Mouse (Mus musculus) neural tube, embryonic 14.5 days (tissue): ENCODE results near the gene 6030408B16Rik. TPM values are rescaled to one million over a fixed set of nuclear protein-coding genes. Genes with fewer than 3 reads are reported as not detected.
A peak's percentile ranks its signal among the peaks of the same experiment; 100 is the strongest.

Experiments used
- ATAC-seq: fragments of 200-750 bp; cut with Nextera tagmentation; 2 replicates; pipeline ENCODE4 v1.8.0; 2017; ENCODE audit warnings: low read depth, mild to moderate bottlenecking, moderate TSS enrichment, moderate library complexity
- H3K27ac ChIP-seq: fragments of 300-500 bp; sonication (generic); 2 replicates; pipeline ENCODE4 v1.5.1; 2014; ENCODE audit warnings: low read depth, mild to moderate bottlenecking, control low read depth, low read length, moderate library complexity, mixed read lengths
- H3K27me3 ChIP-seq: fragments of 300-500 bp; sonication (generic); 2 replicates; pipeline ENCODE4 v1.6.1; 2014; ENCODE audit warnings: low read length; ENCODE audit not compliant: control insufficient read depth, insufficient read depth
- H3K36me3 ChIP-seq: fragments of 300-500 bp; sonication (generic); 2 replicates; pipeline ENCODE4 v1.6.1; 2014; ENCODE audit warnings: low read length, mixed read lengths; ENCODE audit not compliant: control insufficient read depth, insufficient read depth
- H3K4me1 ChIP-seq: fragments of 300-500 bp; sonication (generic); 2 replicates; pipeline ENCODE4 v1.6.1; 2014; ENCODE audit warnings: low read length; ENCODE audit not compliant: control insufficient read depth, insufficient read depth
- H3K4me2 ChIP-seq: fragments of 300-500 bp; sonication (generic); 2 replicates; pipeline ENCODE4 v1.6.1; 2014; ENCODE audit warnings: mild to moderate bottlenecking, low read depth, low read length, control low read depth
- H3K4me3 ChIP-seq: fragments of 300-500 bp; sonication (generic); 2 replicates; pipeline ENCODE4 v1.5.1; 2014; ENCODE audit warnings: low read depth, low read length, control low read depth, mixed read lengths
- H3K9ac ChIP-seq: fragments of 300-500 bp; sonication (generic); replicated peaks from 2 replicates; pipeline ENCODE4 v1.6.1; 2014; ENCODE audit warnings: low read depth, mild to moderate bottlenecking, control low read depth, low read length, mixed read lengths
- H3K9me3 ChIP-seq: fragments of 300-500 bp; sonication (generic); 2 replicates; pipeline ENCODE4 v1.6.1; 2016; ENCODE audit warnings: low read length; ENCODE audit not compliant: control insufficient read depth
- WGBS: fragments of 180-500 bp; shearing (Covaris S2); extraction: QIAGEN DNeasy Blood & Tissue Kit; methylation state at CpG from one replicate; pipeline ENCODE4 v1.1.7; 2014; 5-methylcytosine and 5-hydroxymethylcytosine counted together
- polyA plus RNA-seq: library from polyadenylated mRNA; unstranded; fragments of >200 nt; fragmentation: Nextera tagmentation; extraction: Ambion mirVana; gene quantifications from 2 replicates; pipeline ENCODE4 v1.2.1, GENCODE M21; 2014

The 6030408B16Rik gene
- polyA plus RNA-seq, 1 experiment from 2014 or later: 0.64 TPM

DNA sequence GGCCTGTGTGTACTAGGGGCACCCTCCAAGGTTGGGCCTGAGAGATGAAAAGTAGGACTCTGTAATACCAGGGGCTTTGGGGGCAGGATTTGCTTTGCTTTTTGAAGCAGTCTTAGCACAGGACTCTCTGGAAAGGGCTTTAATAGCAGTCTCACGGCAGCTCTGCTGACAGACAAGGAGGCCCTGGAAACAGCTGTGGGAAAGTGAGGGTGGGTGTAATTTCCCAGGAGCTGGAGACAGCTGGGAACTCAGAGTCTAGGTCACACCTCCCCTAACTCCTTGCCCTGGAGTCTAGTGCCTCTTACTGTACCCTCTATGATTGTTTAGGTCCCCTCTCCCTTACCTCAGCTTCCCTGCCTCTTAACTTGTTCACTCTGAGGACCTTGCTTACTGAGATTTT, 40.2 kb downstream of the 6030408B16Rik start:
- no peak overlapping the region for H3K9ac ChIP-seq
- WGBS: 39% methylated on average over 1 of the region's 1 CpGs
- H3K4me1 ChIP-seq: no peaks in the 10 kb centered on the region

GRCm38 (mm10) chr15:101333648-101334047, 40.6 kb downstream of the 6030408B16Rik start:
- no peaks in the 10 kb centered on the region for H3K9me3 ChIP-seq
- no peaks in the 10 kb centered on the region for H3K4me1 ChIP-seq
- no peak overlapping the region for H3K4me2 ChIP-seq
- H3K27ac ChIP-seq: no peak overlapping the region
- H3K27me3 ChIP-seq: no peaks in the 10 kb centered on the region
- 67% methylated on average over 4 of the region's 4 CpGs for WGBS
- no peak overlapping the region for H3K9ac ChIP-seq
- ATAC-seq: no peak
- no peaks in the 10 kb centered on the region for H3K36me3 ChIP-seq
- H3K4me3 ChIP-seq: no peak overlapping the region

More for the DNA sequence above, 40.2 kb downstream of the 6030408B16Rik start:
- no peaks in the 10 kb centered on the region for H3K36me3 ChIP-seq
- H3K4me2 ChIP-seq: no peak overlapping the region
- H3K27ac ChIP-seq: no peak overlapping the region
- H3K27me3 ChIP-seq: no peaks in the 10 kb centered on the region
- H3K9me3 ChIP-seq: no peaks in the 10 kb centered on the region
- no peak for ATAC-seq
- H3K4me3 ChIP-seq: no peak overlapping the region

- Histone ChIP-seq H3K36me3 (no peaks in the 10 kb centered on the region), H3K4me3 (no peak overlapping the region), H3K9me3 (no peaks in the 10 kb centered on the region), H3K4me2 (no peak overlapping the region), H3K27ac (no peak overlapping the region), H3K4me1 (no peaks in the 10 kb centered on the region), H3K9ac (no peak overlapping the region), H3K27me3 (no peaks in the 10 kb centered on the region)
- WGBS: 53% methylated on average over 24 of the region's 24 CpGs
- no peak for ATAC-seq
Observed at GRCm38 (mm10) chr15:101336474-101337174, 43.6 kb downstream of the 6030408B16Rik start.

DNA sequence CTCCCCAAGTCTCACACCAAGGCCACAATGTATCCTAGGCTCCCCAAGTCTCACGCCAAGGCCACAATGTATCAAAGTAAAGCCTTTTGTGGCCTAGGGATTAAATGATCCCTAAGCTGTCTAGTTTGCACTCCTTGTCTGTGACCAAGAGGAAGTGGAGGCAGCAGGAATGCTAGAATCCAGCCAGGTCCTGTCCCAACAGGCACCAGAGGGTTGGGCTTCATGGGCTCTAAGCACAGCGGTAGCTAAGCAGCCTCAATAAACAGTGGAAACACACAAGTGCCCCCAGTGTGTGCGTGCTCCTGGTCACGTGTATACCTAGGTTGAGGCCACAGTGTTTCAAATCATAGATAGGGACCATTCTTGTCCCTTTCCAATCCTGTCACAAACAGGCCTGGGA, 45.3 kb downstream of the 6030408B16Rik start:
- no peaks in the 10 kb centered on the region for H3K36me3 ChIP-seq
- H3K4me3 ChIP-seq: no peak overlapping the region
- no peaks in the 10 kb centered on the region for H3K4me1 ChIP-seq
- WGBS: 79% methylated on average over 4 of the region's 4 CpGs
- no peaks in the 10 kb centered on the region for H3K27me3 ChIP-seq
- H3K9ac ChIP-seq: no peak overlapping the region
- H3K9me3 ChIP-seq: no peaks in the 10 kb centered on the region
- H3K4me2 ChIP-seq: no peak overlapping the region
- ATAC-seq: no peak
- no peak overlapping the region for H3K27ac ChIP-seq

GRCm38 (mm10) chr15:101339537-101339936, 46.5 kb downstream of the 6030408B16Rik start:
- Histone ChIP-seq H3K9ac (no peak overlapping the region), H3K4me1 (no peaks in the 10 kb centered on the region), H3K9me3 (no peaks in the 10 kb centered on the region), H3K27ac (no peak overlapping the region), H3K27me3 (no peaks in the 10 kb centered on the region), H3K4me2 (no peak overlapping the region), H3K4me3 (no peak overlapping the region), H3K36me3 (no peaks in the 10 kb centered on the region)
- ATAC-seq: peak; percentile 92
- WGBS: 0% methylated on average over 2 of the region's 2 CpGs

DNA sequence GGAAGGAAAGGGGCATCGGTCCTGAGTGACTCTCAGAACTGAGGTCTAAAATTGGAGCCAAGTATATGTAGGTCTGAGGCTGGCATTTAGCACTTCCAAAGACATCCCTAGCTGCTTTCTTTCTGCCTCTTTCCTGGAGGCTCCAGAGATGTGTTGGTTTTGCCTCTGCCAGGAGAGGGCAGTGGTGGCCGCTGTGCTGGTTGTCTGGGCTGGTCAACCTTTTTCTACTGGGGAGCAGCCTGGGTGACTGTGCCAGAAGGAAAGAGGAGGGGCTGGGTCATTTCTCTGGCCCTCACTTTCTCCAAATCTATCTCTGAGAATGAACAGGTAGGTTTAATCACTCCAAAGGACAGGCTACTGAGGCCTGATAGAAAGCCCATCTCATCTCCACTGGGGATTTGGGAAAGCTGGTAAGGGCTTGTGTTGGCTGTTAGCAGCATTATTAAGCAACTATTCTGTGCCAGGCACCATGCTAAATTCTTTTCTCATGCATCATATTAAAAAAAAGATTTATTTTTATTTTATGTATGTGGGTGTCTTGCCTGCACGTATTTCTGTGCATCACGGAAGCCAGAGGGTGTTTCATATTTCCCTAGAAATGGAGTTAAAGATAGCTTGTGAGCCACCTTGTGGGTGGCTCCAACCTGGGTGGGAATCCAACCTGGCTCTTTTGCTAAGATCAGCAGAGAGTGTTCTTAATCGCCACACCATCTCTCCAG, 48.9 kb downstream of the 6030408B16Rik start:
- no peak overlapping the region for H3K9ac ChIP-seq
- no peak overlapping the region for H3K4me2 ChIP-seq
- H3K4me1 ChIP-seq: no peaks in the 10 kb centered on the region
- no peaks in the 10 kb centered on the region for H3K27me3 ChIP-seq
- H3K36me3 ChIP-seq: no peaks in the 10 kb centered on the region
- no peaks in the 10 kb centered on the region for H3K9me3 ChIP-seq
- H3K4me3 ChIP-seq: no peak overlapping the region
- H3K27ac ChIP-seq: no peak overlapping the region
- 69% methylated on average over 5 of the region's 5 CpGs for WGBS
- no peak for ATAC-seq

Other genes starting within 250 kb of the 6030408B16Rik start
- gene Gm47841, start 245.8 kb upstream of the 6030408B16Rik start, polyA plus RNA-seq: not detected in 2 replicates
- 0.12 and 0.33 TPM in 2 replicates for gene Fignl2, start 214.6 kb upstream of the 6030408B16Rik start, polyA plus RNA-seq
- 0.18 TPM in 1 of 2 replicates, not detected in the other for gene Ankrd33, start 177.5 kb upstream of the 6030408B16Rik start, polyA plus RNA-seq
- gene Acvrl1, start 164.7 kb upstream of the 6030408B16Rik start, polyA plus RNA-seq: 3.2 and 5.2 TPM in 2 replicates
- gene Acvr1b, start 119.1 kb upstream of the 6030408B16Rik start, polyA plus RNA-seq: 27.6 and 28.0 TPM in 2 replicates
- 1.0 and 2.4 TPM in 2 replicates for gene Grasp, start 69.0 kb upstream of the 6030408B16Rik start, polyA plus RNA-seq
- gene Nr4a1, start 38.9 kb upstream of the 6030408B16Rik start, polyA plus RNA-seq: 4.8 and 5.3 TPM in 2 replicates
- 69.4 and 75.7 TPM in 2 replicates for gene Atg101, start 8.9 kb upstream of the 6030408B16Rik start, polyA plus RNA-seq
- 0.08 and 0.28 TPM in 2 replicates for gene Krt80, start 77.0 kb downstream of the 6030408B16Rik start, polyA plus RNA-seq
- gene Krt7, start 117.8 kb downstream of the 6030408B16Rik start, polyA plus RNA-seq: 0.10 and 0.33 TPM in 2 replicates
- 0.19 and 0.40 TPM in 2 replicates for gene Krt87, start 145.6 kb downstream of the 6030408B16Rik start, polyA plus RNA-seq
- gene Krt88, start 154.5 kb downstream of the 6030408B16Rik start, polyA plus RNA-seq: not detected in 2 replicates
- 0.17 TPM in 1 of 2 replicates, not detected in the other for gene Krt81, start 170.5 kb downstream of the 6030408B16Rik start, polyA plus RNA-seq
- not detected in 2 replicates for gene Krt86, start 180.3 kb downstream of the 6030408B16Rik start, polyA plus RNA-seq
- not detected in 2 replicates for gene Krt83, start 198.3 kb downstream of the 6030408B16Rik start, polyA plus RNA-seq
- 0.29 TPM in 1 of 2 replicates, not detected in the other for gene Gm49425, start 224.0 kb downstream of the 6030408B16Rik start, polyA plus RNA-seq
- 0.11 TPM in 1 of 2 replicates, not detected in the other for gene Krt84, start 239.6 kb downstream of the 6030408B16Rik start, polyA plus RNA-seq